Mouse (Mus musculus) kidney, embryonic 14.5 days (tissue): ENCODE measurements at regions not wholly inside any gene's neighbourhood (a gene's known extent, or its start where the extent isn't known, plus 50 kb on each side); places are given as distances from the start of the nearest gene placed in this dataset.
"Not testable (repeated sequence)": the region's sequence is repeated elsewhere in the genome, so short reads cannot be mapped to it uniquely, and the experiment has no call there.

Source experiments
- ATAC-seq: fragments of 200-750 bp; cut with Nextera tagmentation; 2 replicates; pipeline ENCODE4 v1.8.0; 2017; ENCODE audit warnings: moderate number of reproducible peaks, mild to moderate bottlenecking, moderate TSS enrichment, moderate library complexity; ENCODE audit not compliant: low FRiP score, low TSS enrichment
- H3K27ac ChIP-seq: fragments of 300-500 bp; sonication (generic); 2 replicates; pipeline ENCODE4 v1.5.1; 2014; ENCODE audit warnings: low read depth, mild to moderate bottlenecking, low read length, moderate library complexity, mixed read lengths
- H3K27me3 ChIP-seq: fragments of 300-500 bp; sonication (generic); 2 replicates; pipeline ENCODE4 v1.6.1; 2014; ENCODE audit warnings: mild to moderate bottlenecking, low read length; ENCODE audit not compliant: control insufficient read depth, insufficient read depth
- H3K36me3 ChIP-seq: fragments of 300-500 bp; sonication (generic); 2 replicates; pipeline ENCODE4 v1.6.1; 2014; ENCODE audit warnings: low read length, mixed read lengths; ENCODE audit not compliant: control insufficient read depth, insufficient read depth
- H3K4me1 ChIP-seq: fragments of 300-500 bp; sonication (generic); 2 replicates; pipeline ENCODE4 v1.6.1; 2014; ENCODE audit warnings: low read length, mixed read lengths; ENCODE audit not compliant: control insufficient read depth, insufficient read depth
- H3K4me2 ChIP-seq: fragments of 300-500 bp; sonication (generic); replicated peaks from 2 replicates; pipeline ENCODE4 v1.6.1; 2014; ENCODE audit warnings: low read depth, mild to moderate bottlenecking, low read length
- H3K4me3 ChIP-seq: fragments of 300-500 bp; sonication (generic); 2 replicates; pipeline ENCODE4 v1.5.1; 2014; ENCODE audit warnings: mild to moderate bottlenecking, low read length
- H3K9ac ChIP-seq: fragments of 300-500 bp; sonication (generic); 2 replicates; pipeline ENCODE4 v1.6.1; 2014; ENCODE audit warnings: low read depth, mild to moderate bottlenecking, low read length, moderate library complexity
- H3K9me3 ChIP-seq: fragments of 300-500 bp; sonication (generic); 2 replicates; pipeline ENCODE4 v1.6.1; 2016; ENCODE audit warnings: low read length; ENCODE audit not compliant: control insufficient read depth
- WGBS: fragments of 180-500 bp; shearing (Covaris S2); extraction: QIAGEN DNeasy Blood & Tissue Kit; methylation state at CpG from one replicate; pipeline ENCODE4 v1.1.7; 2014; 5-methylcytosine and 5-hydroxymethylcytosine counted together

DNA sequence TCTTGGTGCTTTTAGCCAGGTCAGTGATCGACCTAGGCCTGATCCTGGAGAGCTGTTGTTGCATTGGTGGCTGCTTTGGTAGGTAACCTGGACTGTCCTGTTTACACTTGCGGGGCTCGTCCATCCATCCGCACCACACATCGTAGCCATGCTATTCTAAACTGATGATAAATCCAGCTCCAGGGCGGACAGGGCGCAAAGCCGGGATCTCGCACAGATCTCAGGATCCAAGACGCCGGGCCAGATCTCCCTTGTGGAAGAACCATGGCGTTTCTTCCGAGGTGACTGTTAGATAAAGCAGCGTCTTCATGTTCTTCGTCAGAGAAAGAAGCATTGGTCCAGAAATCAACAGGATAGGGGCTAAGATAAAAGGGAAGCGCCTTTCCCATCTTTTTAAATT is 115.6 kb downstream of the Sec16b start:
- WGBS: 95% methylated on average over 16 of the region's 16 CpGs
- H3K4me2 ChIP-seq, ATAC-seq, H3K9ac ChIP-seq, H3K9me3 ChIP-seq, H3K27me3 ChIP-seq, H3K4me1 ChIP-seq, H3K4me3 ChIP-seq, H3K27ac ChIP-seq, H3K36me3 ChIP-seq: not testable (repeated sequence)

DNA sequence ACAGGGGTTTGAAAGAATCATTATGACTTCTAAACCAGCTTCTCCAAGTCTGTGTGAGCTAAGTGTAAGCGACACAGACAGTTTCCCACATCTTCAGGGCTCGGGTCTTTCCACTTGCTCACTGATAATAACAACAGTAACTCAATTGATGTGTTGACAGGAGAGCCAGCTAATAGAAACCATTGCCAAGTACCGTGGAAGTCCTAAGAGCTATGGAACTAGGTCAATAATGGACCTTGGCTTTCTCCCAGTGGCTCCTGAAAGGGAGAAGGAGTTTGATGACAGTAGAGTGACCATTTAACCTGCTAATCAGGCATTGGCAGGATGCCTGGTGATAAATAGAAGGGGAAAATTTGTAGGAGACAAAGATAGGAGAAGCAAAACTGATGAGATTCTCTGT is 126.1 kb downstream of the Sec16b start:
- Histone ChIP-seq H3K9me3 (no peaks in the 10 kb centered on the region), H3K4me3 (no peak overlapping the region), H3K9ac (no peak overlapping the region), H3K27ac (no peak overlapping the region), H3K4me2 (no peak overlapping the region), H3K36me3 (no peaks in the 10 kb centered on the region), H3K27me3 (no peaks in the 10 kb centered on the region), H3K4me1 (no peaks in the 10 kb centered on the region)
- 64% methylated on average over 3 of the region's 3 CpGs for WGBS
- no peak for ATAC-seq

DNA sequence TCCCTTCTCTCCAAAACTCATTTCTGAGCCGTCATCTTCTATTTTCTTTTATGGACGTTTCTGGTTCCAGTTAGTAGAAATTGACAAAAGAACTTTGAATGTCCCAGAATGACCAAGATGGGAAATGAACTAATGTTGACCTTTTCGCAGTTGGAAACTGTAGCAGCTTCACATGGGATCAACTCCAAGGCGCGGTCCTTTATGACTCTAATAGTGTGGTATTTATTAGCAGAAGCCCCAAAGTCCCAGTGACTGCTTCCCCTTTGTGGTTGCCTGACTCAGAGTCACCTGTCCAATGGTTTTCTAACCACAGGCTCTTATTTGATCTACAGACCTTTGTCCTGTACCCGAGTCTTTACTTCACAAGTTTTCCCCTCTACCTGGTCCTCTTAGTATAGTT is 126.9 kb downstream of the Sec16b start:
- Histone ChIP-seq H3K4me1 (no peaks in the 10 kb centered on the region), H3K27ac (no peak overlapping the region), H3K36me3 (no peaks in the 10 kb centered on the region), H3K9ac (no peak overlapping the region), H3K9me3 (no peaks in the 10 kb centered on the region), H3K27me3 (no peaks in the 10 kb centered on the region), H3K4me3 (no peak overlapping the region), H3K4me2 (no peak overlapping the region)
- WGBS: 82% methylated on average over 6 of the region's 6 CpGs
- ATAC-seq: no peak

DNA sequence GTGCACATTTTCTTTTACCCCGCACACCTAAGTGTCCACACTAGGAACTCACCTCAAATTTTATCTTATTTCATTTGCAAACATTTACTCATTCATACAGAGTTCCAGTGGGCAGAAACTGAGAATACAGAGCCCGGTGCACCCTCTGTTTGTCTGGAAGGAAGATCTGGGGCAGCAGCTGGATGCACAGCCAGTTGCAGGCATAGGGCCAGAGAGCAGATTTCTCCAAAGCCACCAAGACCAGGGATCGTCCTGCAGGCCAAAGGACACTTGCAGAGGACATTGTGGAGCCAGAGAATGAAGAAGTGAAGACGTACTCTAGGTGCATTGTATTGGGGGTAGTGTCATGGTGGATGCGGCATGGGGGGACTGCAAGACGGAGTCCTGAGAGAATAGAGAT is 129.2 kb downstream of the Sec16b start:
- Histone ChIP-seq H3K36me3 (no peaks in the 10 kb centered on the region), H3K27me3 (no peaks in the 10 kb centered on the region), H3K9me3 (no peaks in the 10 kb centered on the region), H3K27ac (no peak overlapping the region), H3K9ac (no peak overlapping the region), H3K4me2 (no peak overlapping the region), H3K4me1 (no peaks in the 10 kb centered on the region), H3K4me3 (no peak overlapping the region)
- 91% methylated on average over 6 of the region's 6 CpGs for WGBS
- ATAC-seq: no peak

DNA sequence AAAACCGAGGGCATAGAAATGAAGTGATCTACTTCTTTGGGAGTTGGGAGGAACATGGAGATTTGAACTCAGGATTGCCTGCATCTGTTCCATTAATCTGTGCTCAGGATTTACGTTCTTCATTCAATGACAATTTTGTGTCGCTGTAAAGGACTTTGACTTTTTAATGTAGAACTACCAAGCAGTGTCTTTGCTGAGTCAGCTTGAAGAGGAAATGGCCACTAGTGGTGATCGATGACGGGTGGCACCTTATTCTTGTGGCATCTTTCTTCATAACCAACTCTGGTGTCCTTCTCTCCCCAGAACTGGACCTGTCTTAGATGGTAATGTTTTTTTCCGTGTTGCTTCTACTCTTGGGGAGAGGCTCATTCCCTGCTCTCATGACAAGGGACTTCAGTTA is 137.0 kb downstream of the Sec16b start:
- Histone ChIP-seq H3K9ac (no peak overlapping the region), H3K9me3 (no peaks in the 10 kb centered on the region), H3K27ac (no peak overlapping the region), H3K27me3 (0 out of 2 replicates have a peak, but pooled peaks cover 3% of the 10 kb centered on the region), H3K4me2 (no peak overlapping the region), H3K4me1 (no peaks in the 10 kb centered on the region), H3K4me3 (no peak overlapping the region), H3K36me3 (no peaks in the 10 kb centered on the region)
- 89% methylated on average over 6 of the region's 6 CpGs for WGBS
- no peak for ATAC-seq

DNA sequence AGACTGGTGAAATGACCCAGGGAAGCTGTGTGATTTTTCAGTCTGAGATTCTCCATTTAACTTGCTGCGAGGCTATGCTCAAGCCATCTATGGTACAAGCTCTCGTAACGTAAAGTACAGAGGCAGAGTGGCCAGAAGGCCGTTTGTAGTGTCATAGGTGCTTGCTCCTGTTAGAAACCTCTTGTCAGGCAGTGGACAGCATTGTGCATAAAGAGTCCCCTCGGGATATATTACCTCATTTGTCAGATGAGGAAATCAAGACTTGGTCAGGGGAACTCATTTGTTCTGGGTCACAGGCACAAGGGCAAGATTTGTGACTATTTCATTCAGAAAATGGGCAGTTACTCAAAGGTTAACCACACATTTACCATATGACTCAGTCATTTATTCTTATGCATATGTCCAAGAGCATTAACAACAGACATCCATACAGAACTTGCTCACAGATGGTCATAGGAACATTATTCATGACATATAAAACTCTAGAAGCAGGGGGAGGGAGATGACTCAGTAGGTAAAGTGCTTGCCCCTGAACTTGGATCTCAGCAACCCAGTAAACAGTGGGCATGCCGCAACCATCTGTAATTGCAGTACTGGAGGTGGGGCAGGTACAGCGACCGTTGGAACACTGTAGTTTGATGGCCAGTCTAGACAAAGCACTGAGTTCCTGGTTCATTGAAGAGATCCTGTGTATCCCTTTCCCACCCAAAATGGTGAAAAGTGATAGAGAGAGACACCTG is 139.3 kb downstream of the Sec16b start:
- H3K27ac ChIP-seq: no peak overlapping the region
- no peak overlapping the region for H3K4me2 ChIP-seq
- no peaks in the 10 kb centered on the region for H3K4me1 ChIP-seq
- no peaks in the 10 kb centered on the region for H3K36me3 ChIP-seq
- H3K27me3 ChIP-seq: 0 out of 2 replicates have a peak, but pooled peaks cover 3% of the 10 kb centered on the region
- H3K4me3 ChIP-seq: no peak overlapping the region
- H3K9me3 ChIP-seq: no peaks in the 10 kb centered on the region
- no peak overlapping the region for H3K9ac ChIP-seq
- ATAC-seq: 0 out of 2 replicates have a peak, but pooled peaks have one; percentile 43
- 36% methylated on average over 8 of the region's 8 CpGs for WGBS

DNA sequence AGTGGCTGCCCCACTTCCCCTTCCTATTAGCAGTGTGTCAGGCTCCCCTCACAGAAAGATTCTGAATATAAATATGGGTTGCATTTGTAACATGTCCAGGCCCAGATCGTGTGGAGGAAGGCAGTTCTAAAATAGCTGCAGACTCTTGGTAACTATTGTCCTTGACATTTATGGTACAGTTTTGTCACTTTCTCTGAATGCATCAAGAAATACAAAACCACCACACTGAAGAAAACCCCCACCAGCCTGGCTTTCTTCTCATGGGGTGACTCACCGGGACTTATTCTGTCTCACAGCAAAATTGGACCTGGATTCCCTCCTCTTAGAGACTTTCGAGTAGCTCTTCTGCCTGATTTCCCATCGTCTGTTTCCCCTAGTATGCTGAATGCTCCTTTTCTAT is 148.9 kb downstream of the Sec16b start:
- no peaks in the 10 kb centered on the region for H3K9me3 ChIP-seq
- no peak overlapping the region for H3K4me2 ChIP-seq
- H3K9ac ChIP-seq: no peak overlapping the region
- no peak for ATAC-seq
- H3K27ac ChIP-seq: no peak overlapping the region
- no peaks in the 10 kb centered on the region for H3K4me1 ChIP-seq
- no peaks in the 10 kb centered on the region for H3K27me3 ChIP-seq
- no peaks in the 10 kb centered on the region for H3K36me3 ChIP-seq
- 87% methylated on average over 4 of the region's 4 CpGs for WGBS
- no peak overlapping the region for H3K4me3 ChIP-seq

DNA sequence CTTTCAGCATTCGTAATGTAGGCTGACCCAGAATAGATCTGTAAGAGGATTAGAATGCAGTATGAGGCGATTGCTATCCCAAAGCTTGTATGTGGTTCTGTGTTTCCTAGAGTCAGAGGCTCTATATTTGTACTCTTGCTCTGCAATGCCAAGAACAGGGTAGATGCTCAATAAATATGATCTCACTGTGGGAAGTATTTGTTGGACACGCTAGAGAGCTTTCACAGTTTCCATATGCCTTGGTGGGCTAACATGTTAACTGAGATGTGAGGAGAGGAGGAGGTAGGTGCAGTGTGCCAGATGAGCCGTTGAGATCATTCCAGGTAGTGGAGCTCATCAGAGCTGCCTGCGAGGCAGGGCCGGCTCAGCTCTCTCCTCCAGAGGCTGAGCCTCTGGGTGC is 163.1 kb downstream of the Sec16b start:
- Histone ChIP-seq H3K4me1 (no peaks in the 10 kb centered on the region), H3K9me3 (no peaks in the 10 kb centered on the region), H3K27ac (no peak overlapping the region), H3K9ac (no peak overlapping the region), H3K27me3 (no peaks in the 10 kb centered on the region), H3K36me3 (no peaks in the 10 kb centered on the region), H3K4me3 (no peak overlapping the region), H3K4me2 (no peak overlapping the region)
- ATAC-seq: no peak
- 87% methylated on average over 6 of the region's 6 CpGs for WGBS

DNA sequence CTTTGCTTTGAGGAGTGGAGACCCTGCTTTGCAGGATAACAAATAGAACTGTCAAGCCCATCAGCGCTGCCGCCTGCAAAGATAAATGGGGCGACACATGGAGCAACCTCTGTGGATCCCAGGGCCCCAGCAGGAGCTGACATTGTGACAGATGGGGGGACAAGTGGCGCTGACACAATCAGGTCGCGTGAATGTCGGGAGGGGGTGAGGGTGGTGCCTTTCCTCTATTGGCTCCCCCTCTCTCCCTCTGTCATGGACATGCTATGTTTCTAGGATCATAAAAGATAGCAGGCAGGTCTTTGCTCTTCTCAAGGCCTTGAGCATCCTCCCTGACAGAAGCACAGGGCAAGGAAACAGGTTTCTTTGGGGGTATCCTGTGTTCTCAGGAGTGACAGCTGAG is 177.8 kb downstream of the Sec16b start:
- Histone ChIP-seq H3K9ac (no peak overlapping the region), H3K9me3 (no peaks in the 10 kb centered on the region), H3K27ac (no peak overlapping the region), H3K4me1 (no peaks in the 10 kb centered on the region), H3K36me3 (no peaks in the 10 kb centered on the region), H3K4me3 (no peak overlapping the region), H3K4me2 (no peak overlapping the region), H3K27me3 (no peaks in the 10 kb centered on the region)
- no peak for ATAC-seq
- WGBS: 21% methylated on average over 7 of the region's 7 CpGs
